14 mouse cellular contexts compared by ENCODE assay signal in the genomic region with DNA sequence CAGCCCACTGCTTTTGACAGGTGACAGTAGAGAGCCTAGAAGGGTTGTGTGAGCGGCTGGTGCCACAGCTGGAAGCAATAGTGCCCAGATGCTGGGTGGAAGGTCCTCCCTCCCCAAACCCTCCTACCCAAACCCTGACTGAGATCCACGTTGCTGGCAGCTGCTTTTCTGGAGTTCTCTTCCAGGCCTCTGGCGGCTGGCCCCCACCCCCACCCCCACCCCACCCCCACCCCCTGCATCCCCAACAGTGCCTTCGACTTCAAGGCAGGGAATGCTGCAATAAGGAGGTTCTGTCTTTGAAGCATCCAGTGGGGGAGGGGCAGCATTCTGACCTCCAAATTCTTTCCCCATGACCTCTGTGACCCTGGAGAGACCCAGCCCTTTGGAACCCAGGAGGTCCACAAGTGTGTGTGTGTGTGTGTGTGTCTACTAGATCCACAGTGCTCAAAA. TPM values are rescaled to one million over a fixed set of nuclear protein-coding genes. Genes with fewer than 3 reads are reported as not detected.
DNase-seq lines count a peak whose midpoint lies in the region; ATAC-seq lines count a peak whose summit lies in the region.
"Had no signal": no experiment of that assay in that cellular context is flagged by ENCODE, and none has a peak within 500 bp of the region (broad histone marks: within the 10 kb centered on the region; RNA-seq: fewer than 3 reads in every experiment).

No protein-coding gene starts in this region.

- no peaks in the 10 kb centered on the region for H3K9me3 ChIP-seq in hindbrain, embryonic 10.5 days
- no peaks in the 10 kb centered on the region for H3K9me3 ChIP-seq in hindbrain, embryonic 16.5 days (ENCODE audit: control insufficient read depth, low read length)
- H3K9me3 ChIP-seq in limb, embryonic 10.5 days (replicated peaks) = no peaks in the 10 kb centered on the region

- WGBS in hindbrain, embryonic 10.5 days = 1% methylated on average over 4 of the region's 4 CpGs
- WGBS in hindbrain, embryonic 16.5 days = 28% methylated on average over 2 of the region's 4 CpGs
- WGBS in limb, embryonic 10.5 days = 4% methylated on average over 4 of the region's 4 CpGs

- H3K27me3 ChIP-seq in hindbrain, embryonic 10.5 days (ENCODE audit: insufficient read depth, poor library complexity, severe bottlenecking) = 0 out of 2 replicates have a peak, but pooled peaks cover 2% of the 10 kb centered on the region
- no peaks in the 10 kb centered on the region for H3K27me3 ChIP-seq in hindbrain, embryonic 16.5 days (replicated peaks; ENCODE audit: control insufficient read depth, insufficient read depth, low read length)
- H3K27me3 ChIP-seq in limb, embryonic 10.5 days (ENCODE audit: low read depth, poor library complexity, severe bottlenecking) = no peaks in the 10 kb centered on the region

- peak; percentile 79 for DNase-seq in hindbrain, embryonic 10.5 days (ENCODE audit: low spot score)
- DNase-seq in embryo, embryonic 10.5 days (ENCODE audit: low spot score) = peak; percentile 84
- DNase-seq in limb, embryonic 10.5 days (ENCODE audit: low spot score) = peak; percentile 83
- peak; percentile 30 for DNase-seq in retina, embryonic 14.5 days (ENCODE audit: low spot score)
- no peak for DNase-seq in urinary bladder, postnatal 10 days (ENCODE audit: low spot score)
- no peak for DNase-seq in adrenal gland, postnatal 36 days
- DNase-seq in T-cell, adult 2 months (ENCODE audit: low spot score) = no peak
- DNase-seq: B cell, adult 2 months; cerebellum, postnatal 14 days; heart, postnatal 4 days; kidney, adult 9 months; lung, adult 2 months had no signal

- ATAC-seq in hindbrain, embryonic 16.5 days = no peak

- no peak overlapping the region for H3K4me2 ChIP-seq in hindbrain, embryonic 16.5 days (ENCODE audit: low read length)

- H3K36me3 ChIP-seq in hindbrain, embryonic 10.5 days = peaks cover 7% of the 10 kb centered on the region; the same call in 1 of the 2 replicates
- no peaks in the 10 kb centered on the region for H3K36me3 ChIP-seq in hindbrain, embryonic 16.5 days (ENCODE audit: control insufficient read depth, insufficient read depth, low read length)
- H3K36me3 ChIP-seq in limb, embryonic 10.5 days = peaks cover 6% of the 10 kb centered on the region; the same call in 1 of the 2 replicates

- H3K27ac ChIP-seq in hindbrain, embryonic 10.5 days = peak overlapping the region; percentile 69
- H3K27ac ChIP-seq in hindbrain, embryonic 16.5 days (ENCODE audit: low read depth, low read length) = no peak overlapping the region
- peak overlapping the region; percentile 81 for H3K27ac ChIP-seq in limb, embryonic 10.5 days
- H3K27ac ChIP-seq: layer of hippocampus, adult 2 months had no signal

- peaks cover 87% of the 10 kb centered on the region for H3K4me1 ChIP-seq in hindbrain, embryonic 10.5 days (replicated peaks)
- peaks cover 17% of the 10 kb centered on the region for H3K4me1 ChIP-seq in hindbrain, embryonic 16.5 days (ENCODE audit: control insufficient read depth, insufficient read depth, low read depth, low read length)
- H3K4me1 ChIP-seq in limb, embryonic 10.5 days = peaks cover 81% of the 10 kb centered on the region

- no peak overlapping the region for H3K9ac ChIP-seq in hindbrain, embryonic 16.5 days (ENCODE audit: low read depth, low read length)

- H3K4me3 ChIP-seq in hindbrain, embryonic 10.5 days = peak overlapping the region; percentile 3; the same call in 1 of the 2 replicates
- H3K4me3 ChIP-seq in hindbrain, embryonic 16.5 days (ENCODE audit: low read length) = no peak overlapping the region
- H3K4me3 ChIP-seq in limb, embryonic 10.5 days = no peak overlapping the region
- H3K4me3 ChIP-seq: layer of hippocampus, adult 2 months had no signal

RNA-seq across cellular contexts. Expression of a gene that starts 15.4 kb away (rescaled TPM):
- polyA plus RNA-seq in hindbrain, embryonic 10.5 days (2016; fragmentation: Nextera tagmentation; extraction: Ambion mirVana) = 33.7 and 37.6 TPM in 2 replicates
- 18.5 and 29.8 TPM in 2 replicates for polyA plus RNA-seq in hindbrain, embryonic 16.5 days (2015; fragmentation: Nextera tagmentation; extraction: Ambion mirVana)
- polyA plus RNA-seq in limb, embryonic 10.5 days (2016; fragmentation: Nextera tagmentation; extraction: Ambion mirVana) = 41.1 and 41.4 TPM in 2 replicates
- 100 to 1,000 TPM; 256 to 280 TPM for total RNA-seq in adrenal gland, postnatal 36 days (2021)

Comparison
In these comparisons a context has a peak if more than half of its experiments do, and no peak if none do; other contexts are left out.
1. DNase-seq: peak in hindbrain, embryonic 10.5 days (single experiment), embryo, embryonic 10.5 days (single experiment), limb, embryonic 10.5 days (single experiment) and retina, embryonic 14.5 days (single experiment); none in urinary bladder, postnatal 10 days (single experiment), adrenal gland, postnatal 36 days (0 of 2) and T-cell, adult 2 months (single experiment).